Mouse (Mus musculus) thymus, postnatal 14 days (tissue): ENCODE data around the gene Defb33.

Experiments used
- DNase-seq: peaks from one replicate; pipeline ENCODE4 v3.0.0; 2021

Defb33 gene

GRCm38 (mm10) chr8:20892369-20892768 is at the start of gene Defb33:
Defb33 (plus strand) TSS chr8:20892669.
- no peak for DNase-seq

GRCm38 (mm10) chr8:20874608-20875007 is 17.9 kb upstream of the Defb33 start:
- DNase-seq: no peak

- DNase-seq: no peak
Measured at GRCm38 (mm10) chr8:20902527-20902926, 10.1 kb downstream of the Defb33 start, which contains the start of gene Gm15056. Gm15056 (minus strand) TSS chr8:20902627.

- no peak for DNase-seq
Measured at GRCm38 (mm10) chr8:20907119-20907518, 14.7 kb downstream of the Defb33 start.

- no peak for DNase-seq
Measured at GRCm38 (mm10) chr8:20908256-20908655, 15.8 kb downstream of the Defb33 start.

GRCm38 (mm10) chr8:20912288-20912687 is 19.8 kb downstream of the Defb33 start:
- DNase-seq: no peak

GRCm38 (mm10) chr8:20921971-20922370 is 29.5 kb downstream of the Defb33 start, which contains the start of gene Gm6040:
Gm6040 (minus strand) TSS chr8:20922071.
- DNase-seq: no peak

GRCm38 (mm10) chr8:20944610-20945009 is 52.1 kb downstream of the Defb33 start, which contains the start of gene AY761185:
AY761185 (minus strand) TSS chr8:20944710.
- no peak for DNase-seq
